Mouse (Mus musculus): ENCODE results near the gene Pex11g. TPM values are rescaled to one million over a fixed set of nuclear protein-coding genes. Genes with fewer than 3 reads are reported as not detected.
A peak's percentile ranks its signal among the peaks of the same experiment; 100 is the strongest.

Gene Pex11g
- polyA plus RNA-seq, 1 experiment from 2014 or later, result 3.4 TPM

- Histone ChIP-seq H3K27ac (replicated peaks; ENCODE audit: low read depth, low read length) (no peak overlapping the region), H3K9ac (ENCODE audit: low read depth, low read length) (no peak overlapping the region), H3K27me3 (replicated peaks; ENCODE audit: control insufficient read depth, insufficient read depth, low read length) (no peaks in the 10 kb centered on the region), H3K4me3 (ENCODE audit: low read depth, low read length) (no peak overlapping the region), H3K4me2 (ENCODE audit: low read depth, low read length) (no peak overlapping the region), H3K9me3 (ENCODE audit: control insufficient read depth, low read length) (no peaks in the 10 kb centered on the region), H3K36me3 (ENCODE audit: control insufficient read depth, insufficient read depth, low read length) (no peaks in the 10 kb centered on the region), H3K4me1 (ENCODE audit: control insufficient read depth, insufficient read depth, low read length) (peaks cover 7% of the 10 kb centered on the region; the same call in 1 of the 2 replicates)
- ATAC-seq (ENCODE audit: low read depth) (no peak), DNase-seq (ENCODE audit: low spot score) (no peak)
- 97% methylated on average over 1 of the region's 1 CpGs for WGBS
Observed at GRCm38 (mm10) chr8:3468838-3469237, 1.4 kb upstream of the Pex11g start.

- Histone ChIP-seq H3K36me3 (ENCODE audit: control insufficient read depth, insufficient read depth, low read length) (no peaks in the 10 kb centered on the region; the same call in 1 of the 2 replicates), H3K27me3 (replicated peaks; ENCODE audit: control insufficient read depth, insufficient read depth, low read length) (no peaks in the 10 kb centered on the region), H3K9ac (ENCODE audit: low read depth, low read length) (peak overlapping the region; percentile 69), H3K4me1 (ENCODE audit: control insufficient read depth, insufficient read depth, low read length) (peaks cover 7% of the 10 kb centered on the region; the same call in 1 of the 2 replicates), H3K9me3 (ENCODE audit: control insufficient read depth, low read length) (no peaks in the 10 kb centered on the region), H3K27ac (replicated peaks; ENCODE audit: low read depth, low read length) (peak overlapping the region; percentile 68), H3K4me2 (ENCODE audit: low read depth, low read length) (peak overlapping the region; percentile 72), H3K4me3 (ENCODE audit: low read depth, low read length) (peak overlapping the region; percentile 49)
- WGBS, result 77% methylated on average over 6 of the region's 9 CpGs
- no peak for DNase-seq (ENCODE audit: low spot score)
- no peak; the same call in 1 of the 2 replicates for ATAC-seq (ENCODE audit: low read depth)
Observed at GRCm38 (mm10) chr8:3467886-3468545, 536 bp upstream of the Pex11g start.

- no peaks in the 10 kb centered on the region for H3K27me3 ChIP-seq (replicated peaks; ENCODE audit: control insufficient read depth, insufficient read depth, low read length)
- peak; percentile 54 for ATAC-seq (ENCODE audit: low read depth)
- 33% methylated on average over 5 of the region's 5 CpGs for WGBS
- no peak overlapping the region for H3K4me2 ChIP-seq (ENCODE audit: low read depth, low read length)
- H3K9ac ChIP-seq (ENCODE audit: low read depth, low read length), result no peak overlapping the region
- no peak overlapping the region for H3K4me3 ChIP-seq (ENCODE audit: low read depth, low read length)
- peak; percentile 81 for DNase-seq (ENCODE audit: low spot score)
- H3K27ac ChIP-seq (replicated peaks; ENCODE audit: low read depth, low read length), result no peak overlapping the region
- H3K9me3 ChIP-seq (ENCODE audit: control insufficient read depth, low read length), result no peaks in the 10 kb centered on the region
- peaks cover 7% of the 10 kb centered on the region; the same call in 1 of the 2 replicates for H3K4me1 ChIP-seq (ENCODE audit: control insufficient read depth, insufficient read depth, low read length)
- no peaks in the 10 kb centered on the region; the same call in 1 of the 2 replicates for H3K36me3 ChIP-seq (ENCODE audit: control insufficient read depth, insufficient read depth, low read length)
Observed at GRCm38 (mm10) chr8:3464309-3464708, 3.2 kb downstream of the Pex11g start.

- DNase-seq (ENCODE audit: low spot score) (no peak), ATAC-seq (ENCODE audit: low read depth) (no peak)
- Histone ChIP-seq H3K4me2 (ENCODE audit: low read depth, low read length) (no peak overlapping the region), H3K9me3 (ENCODE audit: control insufficient read depth, low read length) (no peaks in the 10 kb centered on the region), H3K4me3 (ENCODE audit: low read depth, low read length) (no peak overlapping the region), H3K27me3 (replicated peaks; ENCODE audit: control insufficient read depth, insufficient read depth, low read length) (no peaks in the 10 kb centered on the region), H3K4me1 (ENCODE audit: control insufficient read depth, insufficient read depth, low read length) (peaks cover 7% of the 10 kb centered on the region; the same call in 1 of the 2 replicates), H3K36me3 (ENCODE audit: control insufficient read depth, insufficient read depth, low read length) (peaks cover 10% of the 10 kb centered on the region), H3K27ac (replicated peaks; ENCODE audit: low read depth, low read length) (no peak overlapping the region), H3K9ac (ENCODE audit: low read depth, low read length) (no peak overlapping the region)
- 85% methylated on average over 2 of the region's 2 CpGs for WGBS
Observed at GRCm38 (mm10) chr8:3463248-3463647, 4.2 kb downstream of the Pex11g start.

- Histone ChIP-seq H3K27ac (replicated peaks; ENCODE audit: low read depth, low read length) (no peak overlapping the region), H3K9me3 (ENCODE audit: control insufficient read depth, low read length) (no peaks in the 10 kb centered on the region), H3K4me1 (ENCODE audit: control insufficient read depth, insufficient read depth, low read length) (no peaks in the 10 kb centered on the region), H3K36me3 (ENCODE audit: control insufficient read depth, insufficient read depth, low read length) (peaks cover 91% of the 10 kb centered on the region), H3K9ac (ENCODE audit: low read depth, low read length) (no peak overlapping the region), H3K27me3 (replicated peaks; ENCODE audit: control insufficient read depth, insufficient read depth, low read length) (no peaks in the 10 kb centered on the region), H3K4me2 (ENCODE audit: low read depth, low read length) (no peak overlapping the region), H3K4me3 (ENCODE audit: low read depth, low read length) (no peak overlapping the region)
- DNase-seq (ENCODE audit: low spot score) (no peak), ATAC-seq (ENCODE audit: low read depth) (no peak)
- WGBS, result 96% methylated on average over 25 of the region's 25 CpGs
Observed at GRCm38 (mm10) chr8:3451992-3452391, 15.5 kb downstream of the Pex11g start.

GRCm38 (mm10) chr8:3450670-3451069 lies 16.8 kb downstream of the Pex11g start:
- DNase-seq (ENCODE audit: low spot score) (peak; percentile 54), ATAC-seq (ENCODE audit: low read depth) (no peak)
- peaks cover 85% of the 10 kb centered on the region for H3K36me3 ChIP-seq (ENCODE audit: control insufficient read depth, insufficient read depth, low read length)
- no peak overlapping the region for H3K27ac ChIP-seq (replicated peaks; ENCODE audit: low read depth, low read length)
- H3K9ac ChIP-seq (ENCODE audit: low read depth, low read length), result no peak overlapping the region
- no peak overlapping the region for H3K4me2 ChIP-seq (ENCODE audit: low read depth, low read length)
- no peaks in the 10 kb centered on the region for H3K9me3 ChIP-seq (ENCODE audit: control insufficient read depth, low read length)
- H3K27me3 ChIP-seq (replicated peaks; ENCODE audit: control insufficient read depth, insufficient read depth, low read length), result no peaks in the 10 kb centered on the region
- H3K4me3 ChIP-seq (ENCODE audit: low read depth, low read length), result no peak overlapping the region
- H3K4me1 ChIP-seq (ENCODE audit: control insufficient read depth, insufficient read depth, low read length), result no peaks in the 10 kb centered on the region
- 32% methylated on average over 5 of the region's 5 CpGs for WGBS

GRCm38 (mm10) chr8:3449226-3449625 lies 18.3 kb downstream of the Pex11g start:
- WGBS, result 85% methylated on average over 2 of the region's 2 CpGs
- no peak overlapping the region for H3K4me2 ChIP-seq (ENCODE audit: low read depth, low read length)

GRCm38 (mm10) chr8:3439510-3439909 lies 28.0 kb downstream of the Pex11g start:
- Histone ChIP-seq H3K27me3 (replicated peaks; ENCODE audit: control insufficient read depth, insufficient read depth, low read length) (no peaks in the 10 kb centered on the region), H3K36me3 (ENCODE audit: control insufficient read depth, insufficient read depth, low read length) (peaks cover 64% of the 10 kb centered on the region), H3K9ac (ENCODE audit: low read depth, low read length) (no peak overlapping the region), H3K27ac (replicated peaks; ENCODE audit: low read depth, low read length) (no peak overlapping the region), H3K9me3 (ENCODE audit: control insufficient read depth, low read length) (no peaks in the 10 kb centered on the region), H3K4me1 (ENCODE audit: control insufficient read depth, insufficient read depth, low read length) (no peaks in the 10 kb centered on the region), H3K4me3 (ENCODE audit: low read depth, low read length) (no peak overlapping the region), H3K4me2 (ENCODE audit: low read depth, low read length) (no peak overlapping the region)
- no peak for ATAC-seq (ENCODE audit: low read depth)
- no peak for DNase-seq (ENCODE audit: low spot score)
- WGBS, result 74% methylated on average over 12 of the region's 12 CpGs

More at GRCm38 (mm10) chr8:3449226-3449625, 18.3 kb downstream of the Pex11g start:
- Histone ChIP-seq H3K9ac (ENCODE audit: low read depth, low read length) (no peak overlapping the region), H3K36me3 (ENCODE audit: control insufficient read depth, insufficient read depth, low read length) (peaks cover 76% of the 10 kb centered on the region), H3K4me3 (ENCODE audit: low read depth, low read length) (no peak overlapping the region), H3K27me3 (replicated peaks; ENCODE audit: control insufficient read depth, insufficient read depth, low read length) (no peaks in the 10 kb centered on the region), H3K27ac (replicated peaks; ENCODE audit: low read depth, low read length) (no peak overlapping the region), H3K9me3 (ENCODE audit: control insufficient read depth, low read length) (no peaks in the 10 kb centered on the region), H3K4me1 (ENCODE audit: control insufficient read depth, insufficient read depth, low read length) (no peaks in the 10 kb centered on the region)
- ATAC-seq (ENCODE audit: low read depth) (no peak), DNase-seq (ENCODE audit: low spot score) (no peak)

GRCm38 (mm10) chr8:3436492-3436891 lies 31.0 kb downstream of the Pex11g start:
- no peak for ATAC-seq (ENCODE audit: low read depth)

More at GRCm38 (mm10) chr8:3436492-3436891, 31.0 kb downstream of the Pex11g start:
- Histone ChIP-seq H3K4me1 (ENCODE audit: control insufficient read depth, insufficient read depth, low read length) (no peaks in the 10 kb centered on the region), H3K36me3 (ENCODE audit: control insufficient read depth, insufficient read depth, low read length) (peaks cover 93% of the 10 kb centered on the region), H3K9me3 (ENCODE audit: control insufficient read depth, low read length) (no peaks in the 10 kb centered on the region), H3K27me3 (replicated peaks; ENCODE audit: control insufficient read depth, insufficient read depth, low read length) (no peaks in the 10 kb centered on the region), H3K27ac (replicated peaks; ENCODE audit: low read depth, low read length) (no peak overlapping the region), H3K4me3 (ENCODE audit: low read depth, low read length) (no peak overlapping the region), H3K4me2 (ENCODE audit: low read depth, low read length) (no peak overlapping the region), H3K9ac (ENCODE audit: low read depth, low read length) (no peak overlapping the region)
- 86% methylated on average over 6 of the region's 6 CpGs for WGBS
- DNase-seq (ENCODE audit: low spot score), result no peak
